Mouse (Mus musculus) embryonic facial prominence, embryonic 13.5 days (tissue): ENCODE data around the gene Kif15. TPM values are rescaled to one million over a fixed set of nuclear protein-coding genes. Genes with fewer than 3 reads are reported as not detected.

ENCODE experiments used
- ATAC-seq: fragments of 200-750 bp; cut with Nextera tagmentation; 2 replicates; pipeline ENCODE4 v1.8.0; 2017; ENCODE audit warnings: low read depth; ENCODE audit not compliant: insufficient number of reproducible peaks, insufficient read depth, low FRiP score, low TSS enrichment
- H3K27ac ChIP-seq: fragments of 300-500 bp; sonication (generic); 2 replicates; pipeline ENCODE4 v1.5.1; 2015; ENCODE audit warnings: moderate library complexity, mild to moderate bottlenecking, inconsistent platforms
- H3K27me3 ChIP-seq: fragments of 300-500 bp; sonication (generic); 2 replicates; pipeline ENCODE4 v1.6.1; 2015; ENCODE audit warnings: mild to moderate bottlenecking, inconsistent platforms
- H3K36me3 ChIP-seq: fragments of 300-500 bp; sonication (generic); 2 replicates; pipeline ENCODE4 v1.6.1; 2015; ENCODE audit warnings: mild to moderate bottlenecking, inconsistent platforms
- H3K4me1 ChIP-seq: fragments of 300-500 bp; sonication (generic); 2 replicates; pipeline ENCODE4 v1.6.1; 2015; ENCODE audit warnings: inconsistent platforms
- H3K4me2 ChIP-seq: fragments of 300-500 bp; sonication (generic); 2 replicates; pipeline ENCODE4 v1.6.1; 2015; ENCODE audit warnings: moderate library complexity, mild to moderate bottlenecking, inconsistent platforms
- H3K4me3 ChIP-seq: fragments of 300-500 bp; sonication (generic); 2 replicates; pipeline ENCODE4 v1.5.1; 2015; ENCODE audit warnings: mild to moderate bottlenecking, inconsistent platforms
- H3K9ac ChIP-seq: fragments of 300-500 bp; sonication (generic); 2 replicates; pipeline ENCODE4 v1.6.1; 2015; ENCODE audit warnings: mild to moderate bottlenecking, inconsistent platforms
- H3K9me3 ChIP-seq: fragments of 300-500 bp; sonication (generic); 2 replicates; pipeline ENCODE4 v1.6.1; 2016; ENCODE audit warnings: inconsistent platforms
- WGBS: fragments of 180-500 bp; shearing (Covaris S2); methylation state at CpG from one replicate; pipeline ENCODE4 v1.1.7; 2015; ENCODE audit warnings: mixed read lengths; 5-methylcytosine and 5-hydroxymethylcytosine counted together
- polyA plus RNA-seq: library from polyadenylated mRNA; unstranded; fragments of >200 nt; fragmentation: Nextera tagmentation; extraction: Ambion mirVana; gene quantifications from 2 replicates; pipeline ENCODE4 v1.2.1, GENCODE M21; 2015

The Kif15 gene
- 70.1 and 73.7 TPM in 2 replicates for polyA plus RNA-seq

GRCm38 (mm10) chr9:122950643-122951475, at the start of gene Kif15, which contains the start of gene 1110059G10Rik:
Kif15 (plus strand) TSS chr9:122951046.
1110059G10Rik (minus strand) TSS chr9:122951000.
- H3K9me3 ChIP-seq: no peaks in the 10 kb centered on the region
- peak within 1 kb of the TSS; percentile 82 for H3K27ac ChIP-seq
- peaks cover 13% of the 10 kb centered on the region for H3K36me3 ChIP-seq
- no peaks in the 10 kb centered on the region for H3K27me3 ChIP-seq
- H3K4me1 ChIP-seq: peaks cover 18% of the 10 kb centered on the region
- WGBS: under 1% methylated on average over 64 of the region's 64 CpGs
- ATAC-seq: peak; percentile 89
- peak within 1 kb of the TSS; percentile 88 for H3K4me3 ChIP-seq
- H3K9ac ChIP-seq: peak within 1 kb of the TSS; percentile 86
- peak within 1 kb of the TSS; percentile 87 for H3K4me2 ChIP-seq

GRCm38 (mm10) chr9:122901047-122901446, 49.8 kb upstream of the Kif15 start:
- H3K27me3 ChIP-seq: no peaks in the 10 kb centered on the region
- peaks cover 7% of the 10 kb centered on the region for H3K4me1 ChIP-seq
- no peak for ATAC-seq
- WGBS: 92% methylated on average over 2 of the region's 2 CpGs
- no peak overlapping the region for H3K9ac ChIP-seq
- H3K9me3 ChIP-seq: no peaks in the 10 kb centered on the region
- H3K27ac ChIP-seq: no peak overlapping the region
- no peak overlapping the region for H3K4me3 ChIP-seq
- peaks cover 12% of the 10 kb centered on the region for H3K36me3 ChIP-seq
- no peak overlapping the region for H3K4me2 ChIP-seq

GRCm38 (mm10) chr9:122902717-122903535, 47.9 kb upstream of the Kif15 start:
- H3K4me2 ChIP-seq: peak overlapping the region; percentile 71
- WGBS: 13% methylated on average over 32 of the region's 32 CpGs
- H3K9me3 ChIP-seq: no peaks in the 10 kb centered on the region
- peaks cover 7% of the 10 kb centered on the region for H3K4me1 ChIP-seq
- H3K9ac ChIP-seq: peak overlapping the region; percentile 71
- peak; percentile 81 for ATAC-seq
- H3K27me3 ChIP-seq: no peaks in the 10 kb centered on the region
- peak overlapping the region; percentile 49 for H3K4me3 ChIP-seq
- H3K27ac ChIP-seq: no peak overlapping the region
- H3K36me3 ChIP-seq: peaks cover 8% of the 10 kb centered on the region

- Histone ChIP-seq H3K9ac (no peak overlapping the region), H3K4me1 (peaks cover 5% of the 10 kb centered on the region), H3K4me2 (peak overlapping the region; percentile 68), H3K4me3 (peak overlapping the region; percentile 78), H3K27me3 (peaks cover 9% of the 10 kb centered on the region), H3K27ac (no peak overlapping the region), H3K36me3 (peaks cover 28% of the 10 kb centered on the region), H3K9me3 (no peaks in the 10 kb centered on the region)
- 18% methylated on average over 3 of the region's 3 CpGs for WGBS
- no peak for ATAC-seq
These were observed 28.4 kb upstream of the Kif15 start for GRCm38 (mm10) chr9:122922436-122922835.

- Histone ChIP-seq H3K4me2 (peak within 1 kb of the TSS; percentile 68), H3K4me1 (peaks cover 5% of the 10 kb centered on the region), H3K27me3 (peaks cover 5% of the 10 kb centered on the region), H3K27ac (peak within 1 kb of the TSS; percentile 78), H3K9me3 (no peaks in the 10 kb centered on the region), H3K36me3 (peaks cover 33% of the 10 kb centered on the region), H3K4me3 (peak within 1 kb of the TSS; percentile 78), H3K9ac (peak within 1 kb of the TSS; percentile 97)
- under 1% methylated on average over 43 of the region's 43 CpGs for WGBS
- peak; percentile 86 for ATAC-seq
These were observed 27.9 kb upstream of the Kif15 start, which contains the start of gene Zfp105 for GRCm38 (mm10) chr9:122922936-122923381. Zfp105 (plus strand) TSS chr9:122923072.

GRCm38 (mm10) chr9:122928915-122929314, 21.9 kb upstream of the Kif15 start:
- peaks cover under 1% of the 10 kb centered on the region for H3K4me1 ChIP-seq
- peaks cover 8% of the 10 kb centered on the region; the same call in 1 of the 2 replicates for H3K9me3 ChIP-seq
- H3K4me3 ChIP-seq: no peak overlapping the region
- no peak overlapping the region for H3K27ac ChIP-seq
- H3K4me2 ChIP-seq: no peak overlapping the region
- 93% methylated on average over 3 of the region's 3 CpGs for WGBS
- H3K36me3 ChIP-seq: peaks cover 79% of the 10 kb centered on the region
- no peaks in the 10 kb centered on the region for H3K27me3 ChIP-seq
- no peak overlapping the region for H3K9ac ChIP-seq
- no peak for ATAC-seq

GRCm38 (mm10) chr9:122998406-122999192, 47.8 kb downstream of the Kif15 start:
- Histone ChIP-seq H3K27me3 (no peaks in the 10 kb centered on the region), H3K36me3 (peaks cover 81% of the 10 kb centered on the region), H3K27ac (no peak overlapping the region), H3K4me2 (no peak overlapping the region), H3K9ac (no peak overlapping the region), H3K4me1 (no peaks in the 10 kb centered on the region), H3K4me3 (no peak overlapping the region), H3K9me3 (no peaks in the 10 kb centered on the region)
- WGBS: 91% methylated on average over 10 of the region's 10 CpGs
- no peak for ATAC-seq

- H3K27me3 ChIP-seq: no peaks in the 10 kb centered on the region
- H3K9ac ChIP-seq: no peak overlapping the region
- ATAC-seq: no peak
- no peak overlapping the region for H3K4me2 ChIP-seq
- 95% methylated on average over 4 of the region's 4 CpGs for WGBS
- H3K36me3 ChIP-seq: peaks cover 81% of the 10 kb centered on the region
- no peaks in the 10 kb centered on the region for H3K9me3 ChIP-seq
- H3K4me1 ChIP-seq: no peaks in the 10 kb centered on the region
- H3K4me3 ChIP-seq: no peak overlapping the region
- no peak overlapping the region for H3K27ac ChIP-seq
These were observed 48.3 kb downstream of the Kif15 start for GRCm38 (mm10) chr9:122999193-122999586.

GRCm38 (mm10) chr9:123004718-123005117, 53.9 kb downstream of the Kif15 start:
- Histone ChIP-seq H3K36me3 (peaks cover 88% of the 10 kb centered on the region), H3K9ac (no peak overlapping the region), H3K9me3 (no peaks in the 10 kb centered on the region), H3K27ac (no peak overlapping the region), H3K4me3 (no peak overlapping the region), H3K27me3 (no peaks in the 10 kb centered on the region), H3K4me1 (no peaks in the 10 kb centered on the region), H3K4me2 (no peak overlapping the region)
- no CpG with 5 or more reads among the region's 2 CpGs for WGBS
- no peak for ATAC-seq

GRCm38 (mm10) chr9:123006071-123006470, 55.2 kb downstream of the Kif15 start:
- H3K4me2 ChIP-seq: no peak overlapping the region
- H3K9me3 ChIP-seq: no peaks in the 10 kb centered on the region
- H3K27ac ChIP-seq: no peak overlapping the region
- H3K9ac ChIP-seq: no peak overlapping the region
- no peak for ATAC-seq
- no peaks in the 10 kb centered on the region for H3K27me3 ChIP-seq
- no peaks in the 10 kb centered on the region for H3K4me1 ChIP-seq
- no peak overlapping the region for H3K4me3 ChIP-seq
- peaks cover 88% of the 10 kb centered on the region for H3K36me3 ChIP-seq
- 67% methylated on average over 6 of the region's 6 CpGs for WGBS
